Mouse (Mus musculus): Measurements from ENCODE around the gene Ankrd23. TPM values are rescaled to one million over a fixed set of nuclear protein-coding genes. Genes with fewer than 3 reads are reported as not detected.
A peak's percentile ranks its signal among the peaks of the same experiment; 100 is the strongest.
"Not testable (repeated sequence)": the region's sequence is repeated elsewhere in the genome, so short reads cannot be mapped to it uniquely, and the experiment has no call there.

Ankrd23 gene
- 9.8 and 13.6 TPM in 2 replicates for polyA plus RNA-seq (2014; fragmentation: Nextera tagmentation; extraction: Ambion mirVana)

DNA sequence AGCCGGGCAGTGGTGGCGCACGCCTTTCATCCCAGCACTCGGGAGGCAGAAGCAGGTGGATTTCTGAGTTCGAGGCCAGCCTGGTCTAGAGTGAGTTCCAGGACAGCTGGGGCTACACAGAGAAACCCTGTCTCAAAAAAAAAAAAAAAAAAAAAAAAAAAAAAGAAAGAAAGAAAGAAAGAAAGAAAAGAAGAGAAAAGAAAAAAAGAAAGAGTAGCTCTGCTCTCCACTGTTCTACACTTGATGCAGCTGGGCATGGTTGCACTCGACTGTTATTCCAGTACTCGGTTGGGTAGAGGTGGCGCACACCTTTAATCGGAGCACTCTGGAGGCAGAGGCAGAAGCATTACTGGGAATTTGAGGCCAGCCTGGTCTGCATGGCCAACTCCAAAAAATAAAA, at the start of gene Ankrd23:
Gene Ankrd23, minus strand, starts transcription at position 101 of the 400 bp plus-strand sequence.
- peaks cover 30% of the 10 kb centered on the region for H3K4me1 ChIP-seq (ENCODE audit: control insufficient read depth, insufficient read depth, low read length)
- H3K27me3 ChIP-seq (ENCODE audit: control insufficient read depth, insufficient read depth, low read length); H3K9me3 ChIP-seq (replicated peaks; ENCODE audit: control insufficient read depth, low read length); H3K4me3 ChIP-seq (ENCODE audit: low read depth, low read length); H3K4me2 ChIP-seq; ATAC-seq (replicated peaks; ENCODE audit: insufficient number of reproducible peaks, low FRiP score, low TSS enrichment); H3K9ac ChIP-seq (ENCODE audit: low read depth, low read length): not testable (repeated sequence)
- H3K36me3 ChIP-seq (ENCODE audit: control insufficient read depth, insufficient read depth, low read length) = peaks cover 11% of the 10 kb centered on the region
- 78% methylated on average over 9 of the region's 9 CpGs for WGBS (ENCODE audit: insufficient replicate concordance)
- H3K27ac ChIP-seq (ENCODE audit: low read depth, low read length) = peak within 1 kb of the TSS; percentile 48

- Histone ChIP-seq H3K27me3 (ENCODE audit: control insufficient read depth, insufficient read depth, low read length) (no peaks in the 10 kb centered on the region), H3K4me1 (ENCODE audit: control insufficient read depth, insufficient read depth, low read length) (peaks cover 61% of the 10 kb centered on the region), H3K27ac (ENCODE audit: low read depth, low read length) (no peak overlapping the region), H3K4me2 (no peak overlapping the region), H3K4me3 (ENCODE audit: low read depth, low read length) (no peak overlapping the region), H3K36me3 (ENCODE audit: control insufficient read depth, insufficient read depth, low read length) (no peaks in the 10 kb centered on the region), H3K9ac (ENCODE audit: low read depth, low read length) (no peak overlapping the region), H3K9me3 (replicated peaks; ENCODE audit: control insufficient read depth, low read length) (no peaks in the 10 kb centered on the region)
- ATAC-seq (replicated peaks; ENCODE audit: insufficient number of reproducible peaks, low FRiP score, low TSS enrichment) = no peak
- WGBS (ENCODE audit: insufficient replicate concordance) = 43% methylated on average over 4 of the region's 4 CpGs
Observed at GRCm38 (mm10) chr1:36586288-36586687, 49.6 kb upstream of the Ankrd23 start.

DNA sequence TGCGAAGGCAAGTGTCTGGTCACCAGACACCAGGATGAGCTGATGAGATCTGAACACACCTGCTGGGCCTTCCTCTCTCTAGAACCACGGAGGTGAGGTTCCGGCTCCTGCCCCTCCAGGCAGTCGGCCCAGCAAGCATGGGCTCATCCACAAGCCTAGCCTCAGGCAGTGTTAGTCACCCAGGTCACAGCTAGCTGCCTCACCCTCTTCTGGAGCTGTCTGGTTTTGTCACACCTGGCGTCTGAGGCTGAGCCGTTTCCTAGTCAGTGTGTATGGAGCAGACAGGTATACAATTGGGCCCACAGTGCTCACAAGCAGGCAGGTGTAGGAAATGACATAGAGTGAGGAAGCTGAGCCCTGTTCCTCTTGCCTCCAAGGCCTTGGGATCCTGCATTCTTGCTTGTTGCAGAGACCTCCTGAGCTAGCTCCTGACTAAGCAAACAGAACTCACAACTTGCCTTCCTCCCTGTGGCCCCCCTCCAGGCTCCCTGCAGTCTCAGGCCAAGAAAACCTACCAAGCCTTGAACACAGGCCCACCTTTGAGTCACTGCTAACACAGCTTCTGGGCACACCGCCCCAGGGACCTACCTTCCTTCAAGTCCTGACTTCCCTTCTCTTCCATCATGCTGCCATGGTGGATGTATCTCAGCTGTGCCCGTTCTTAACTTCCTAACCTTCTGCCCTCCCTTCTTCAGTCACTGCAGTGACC, 46.9 kb upstream of the Ankrd23 start:
- H3K27me3 ChIP-seq (ENCODE audit: control insufficient read depth, insufficient read depth, low read length) = no peaks in the 10 kb centered on the region
- no peak overlapping the region for H3K4me3 ChIP-seq (ENCODE audit: low read depth, low read length)
- H3K36me3 ChIP-seq (ENCODE audit: control insufficient read depth, insufficient read depth, low read length) = no peaks in the 10 kb centered on the region
- no peak for ATAC-seq (replicated peaks; ENCODE audit: insufficient number of reproducible peaks, low FRiP score, low TSS enrichment)
- H3K27ac ChIP-seq (ENCODE audit: low read depth, low read length) = peak overlapping the region; percentile 79
- no peak overlapping the region for H3K4me2 ChIP-seq
- no peak overlapping the region for H3K9ac ChIP-seq (ENCODE audit: low read depth, low read length)
- 75% methylated on average over 8 of the region's 8 CpGs for WGBS (ENCODE audit: insufficient replicate concordance)
- peaks cover 59% of the 10 kb centered on the region for H3K4me1 ChIP-seq (ENCODE audit: control insufficient read depth, insufficient read depth, low read length)
- H3K9me3 ChIP-seq (replicated peaks; ENCODE audit: control insufficient read depth, low read length) = no peaks in the 10 kb centered on the region

DNA sequence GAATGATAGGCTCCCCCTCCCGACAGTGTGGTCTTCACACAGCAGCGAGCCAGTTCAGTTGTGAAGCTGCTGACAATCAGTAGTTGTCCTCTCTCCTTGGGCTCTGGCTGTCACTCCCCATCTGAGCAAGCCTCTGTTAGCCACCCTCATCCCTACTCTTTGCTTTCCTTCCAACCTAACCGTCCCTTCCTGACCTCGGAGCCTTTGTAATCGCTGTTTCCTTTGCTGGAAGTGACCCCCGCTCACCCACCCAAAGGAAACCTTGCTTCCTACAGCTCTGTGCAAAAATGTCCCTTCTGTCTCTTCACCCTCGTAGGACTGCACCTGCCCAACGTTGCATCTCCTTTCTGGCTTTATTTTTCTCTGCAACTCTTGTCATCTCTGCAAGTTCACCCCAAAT, 45.5 kb upstream of the Ankrd23 start:
- Histone ChIP-seq H3K4me2 (no peak overlapping the region), H3K4me3 (ENCODE audit: low read depth, low read length) (no peak overlapping the region), H3K36me3 (ENCODE audit: control insufficient read depth, insufficient read depth, low read length) (no peaks in the 10 kb centered on the region), H3K27me3 (ENCODE audit: control insufficient read depth, insufficient read depth, low read length) (no peaks in the 10 kb centered on the region), H3K9ac (ENCODE audit: low read depth, low read length) (no peak overlapping the region), H3K4me1 (ENCODE audit: control insufficient read depth, insufficient read depth, low read length) (peaks cover 55% of the 10 kb centered on the region), H3K9me3 (replicated peaks; ENCODE audit: control insufficient read depth, low read length) (no peaks in the 10 kb centered on the region), H3K27ac (ENCODE audit: low read depth, low read length) (no peak overlapping the region)
- ATAC-seq (replicated peaks; ENCODE audit: insufficient number of reproducible peaks, low FRiP score, low TSS enrichment) = no peak
- WGBS (ENCODE audit: insufficient replicate concordance) = 72% methylated on average over 8 of the region's 8 CpGs

- H3K4me3 ChIP-seq (ENCODE audit: low read depth, low read length) = no peak overlapping the region
Observed at GRCm38 (mm10) chr1:36581260-36581659, 44.6 kb upstream of the Ankrd23 start.

DNA sequence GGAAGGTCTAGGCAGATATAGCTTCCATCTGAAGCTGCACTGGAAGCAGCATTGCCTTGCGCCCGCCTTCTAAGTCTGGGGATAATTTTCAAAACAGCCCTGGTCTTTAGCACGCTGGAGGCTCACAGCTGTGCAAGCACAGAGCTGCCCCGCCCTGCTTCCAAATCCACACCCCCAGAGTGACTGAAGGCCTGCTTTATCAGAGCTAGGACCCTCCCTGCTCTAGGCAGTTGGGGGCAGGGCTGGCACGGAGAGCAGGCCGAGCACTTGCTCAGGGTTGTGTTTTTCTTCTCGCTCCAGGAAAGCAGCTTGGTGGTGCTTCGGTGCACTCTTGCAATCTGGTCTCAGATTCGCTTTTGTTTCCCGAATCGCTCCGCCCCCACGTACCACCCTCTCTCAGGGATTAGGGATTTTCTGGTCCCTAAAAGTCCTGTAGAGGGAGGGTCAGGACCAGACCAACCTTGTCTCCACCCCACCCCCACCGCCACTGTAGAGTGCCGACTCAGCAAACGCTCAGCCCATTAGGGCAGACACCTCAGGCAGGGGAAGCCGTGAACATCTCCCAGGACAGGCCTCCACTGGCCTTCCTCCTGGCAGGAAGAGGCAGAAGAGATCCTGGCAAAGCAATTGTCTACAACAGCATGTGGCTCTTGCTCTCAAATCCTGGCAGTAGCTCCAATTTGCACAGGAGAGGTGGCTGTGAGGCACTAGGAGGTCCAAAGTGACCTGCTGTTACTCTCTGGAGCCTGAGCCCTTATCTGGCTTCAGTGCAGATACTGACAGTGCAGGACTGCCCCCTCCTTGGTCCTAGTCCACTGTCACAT, 43.9 kb upstream of the Ankrd23 start:
- H3K9me3 ChIP-seq (replicated peaks; ENCODE audit: control insufficient read depth, low read length) = no peaks in the 10 kb centered on the region
- ATAC-seq (replicated peaks; ENCODE audit: insufficient number of reproducible peaks, low FRiP score, low TSS enrichment) = peak; percentile 88

More at GRCm38 (mm10) chr1:36581260-36581659, 44.6 kb upstream of the Ankrd23 start:
- Histone ChIP-seq H3K9ac (ENCODE audit: low read depth, low read length) (peak overlapping the region; percentile 10; the same call in 1 of the 2 replicates), H3K27ac (ENCODE audit: low read depth, low read length) (peak overlapping the region; percentile 84), H3K9me3 (replicated peaks; ENCODE audit: control insufficient read depth, low read length) (no peaks in the 10 kb centered on the region), H3K27me3 (ENCODE audit: control insufficient read depth, insufficient read depth, low read length) (no peaks in the 10 kb centered on the region), H3K4me1 (ENCODE audit: control insufficient read depth, insufficient read depth, low read length) (peaks cover 62% of the 10 kb centered on the region), H3K4me2 (peak overlapping the region; percentile 55), H3K36me3 (ENCODE audit: control insufficient read depth, insufficient read depth, low read length) (no peaks in the 10 kb centered on the region)
- 65% methylated on average over 5 of the region's 5 CpGs for WGBS (ENCODE audit: insufficient replicate concordance)
- ATAC-seq (replicated peaks; ENCODE audit: insufficient number of reproducible peaks, low FRiP score, low TSS enrichment) = no peak

GRCm38 (mm10) chr1:36579974-36580383, 43.3 kb upstream of the Ankrd23 start:
- H3K4me1 ChIP-seq (ENCODE audit: control insufficient read depth, insufficient read depth, low read length) = peaks cover 56% of the 10 kb centered on the region
- H3K9ac ChIP-seq (ENCODE audit: low read depth, low read length) = peak overlapping the region; percentile 10; the same call in 1 of the 2 replicates
- H3K36me3 ChIP-seq (ENCODE audit: control insufficient read depth, insufficient read depth, low read length) = no peaks in the 10 kb centered on the region
- no peaks in the 10 kb centered on the region for H3K27me3 ChIP-seq (ENCODE audit: control insufficient read depth, insufficient read depth, low read length)
- ATAC-seq (replicated peaks; ENCODE audit: insufficient number of reproducible peaks, low FRiP score, low TSS enrichment) = no peak; the same call in 1 of the 2 replicates
- H3K27ac ChIP-seq (ENCODE audit: low read depth, low read length) = peak overlapping the region; percentile 84
- H3K9me3 ChIP-seq (replicated peaks; ENCODE audit: control insufficient read depth, low read length) = no peaks in the 10 kb centered on the region
- peak overlapping the region; percentile 55 for H3K4me2 ChIP-seq
- WGBS (ENCODE audit: insufficient replicate concordance) = 31% methylated on average over 6 of the region's 6 CpGs
- peak overlapping the region; percentile 17 for H3K4me3 ChIP-seq (ENCODE audit: low read depth, low read length)

More for the DNA sequence above, 43.9 kb upstream of the Ankrd23 start:
- peaks cover 57% of the 10 kb centered on the region for H3K4me1 ChIP-seq (ENCODE audit: control insufficient read depth, insufficient read depth, low read length)
- no peaks in the 10 kb centered on the region for H3K36me3 ChIP-seq (ENCODE audit: control insufficient read depth, insufficient read depth, low read length)
- under 1% methylated on average over 17 of the region's 17 CpGs for WGBS (ENCODE audit: insufficient replicate concordance)
- peak overlapping the region; percentile 84 for H3K27ac ChIP-seq (ENCODE audit: low read depth, low read length)
- no peaks in the 10 kb centered on the region for H3K27me3 ChIP-seq (ENCODE audit: control insufficient read depth, insufficient read depth, low read length)
- peak overlapping the region; percentile 17 for H3K4me3 ChIP-seq (ENCODE audit: low read depth, low read length)
- H3K9ac ChIP-seq (ENCODE audit: low read depth, low read length) = peak overlapping the region; percentile 10
- peak overlapping the region; percentile 55 for H3K4me2 ChIP-seq

- ATAC-seq (replicated peaks; ENCODE audit: insufficient number of reproducible peaks, low FRiP score, low TSS enrichment) = no peak
- Histone ChIP-seq H3K9me3 (replicated peaks; ENCODE audit: control insufficient read depth, low read length) (no peaks in the 10 kb centered on the region), H3K36me3 (ENCODE audit: control insufficient read depth, insufficient read depth, low read length) (no peaks in the 10 kb centered on the region), H3K27ac (ENCODE audit: low read depth, low read length) (no peak overlapping the region), H3K4me1 (ENCODE audit: control insufficient read depth, insufficient read depth, low read length) (peaks cover 42% of the 10 kb centered on the region), H3K27me3 (ENCODE audit: control insufficient read depth, insufficient read depth, low read length) (no peaks in the 10 kb centered on the region), H3K4me3 (ENCODE audit: low read depth, low read length) (no peak overlapping the region), H3K4me2 (no peak overlapping the region), H3K9ac (ENCODE audit: low read depth, low read length) (no peak overlapping the region)
- WGBS (ENCODE audit: insufficient replicate concordance) = 64% methylated on average over 6 of the region's 6 CpGs
Observed at GRCm38 (mm10) chr1:36576991-36577675, 40.5 kb upstream of the Ankrd23 start.

Data from heart, embryonic 11.5 days (tissue).